Mouse (Mus musculus): ENCODE results near the gene Rbm4.

The Rbm4 gene

DNA sequence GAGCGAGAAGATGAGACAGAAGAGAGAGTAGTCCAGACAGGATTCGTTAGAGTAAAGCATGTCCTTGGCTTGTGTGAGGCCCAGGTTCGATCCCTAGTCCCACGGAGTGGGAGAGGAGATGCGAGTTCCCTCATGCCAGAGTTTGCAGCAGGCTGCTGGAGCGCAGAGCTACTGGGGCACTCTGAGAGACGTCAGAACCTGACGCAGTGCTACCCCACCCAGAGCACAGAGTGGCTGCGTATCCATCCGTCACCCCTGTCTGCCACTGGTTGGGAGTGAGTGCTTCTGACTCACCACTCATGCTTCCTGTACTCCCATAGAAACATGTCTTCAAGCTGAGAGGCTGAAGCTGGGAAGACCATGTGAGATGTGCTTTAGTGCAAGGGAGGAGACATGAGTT lies 52.2 kb downstream of the Rbm4 start:
- DNase-seq (ENCODE audit: low spot score in 2 of 2): no peak

- no peak for DNase-seq (ENCODE audit: low spot score in 2 of 2)
Observed at GRCm38 (mm10) chr19:4739762-4740161, 53.9 kb downstream of the Rbm4 start.

GRCm38 (mm10) chr19:4739053-4739452 lies 54.6 kb downstream of the Rbm4 start:
- no peak for DNase-seq (ENCODE audit: low spot score in 2 of 2)

GRCm38 (mm10) chr19:4737866-4738265 lies 55.8 kb downstream of the Rbm4 start:
- no peak for DNase-seq (ENCODE audit: low spot score in 2 of 2)
